Mouse (Mus musculus) urinary bladder, postnatal 0 days (tissue): ENCODE data around the gene Taar7b. TPM values are rescaled to one million over a fixed set of nuclear protein-coding genes. Genes with fewer than 3 reads are reported as not detected.

Experiments
- polyA plus RNA-seq: library from polyadenylated mRNA; unstranded; fragments of >200 nt; fragmentation: Nextera tagmentation; extraction: Ambion mirVana; gene quantifications from 2 replicates; pipeline ENCODE4 v1.2.1, GENCODE M21; 2015

Taar7b gene
- polyA plus RNA-seq: not detected in 2 replicates

GRCm38 (mm10) chr10:23999639-24000038, at the start of gene Taar7b:
Gene Taar7b, plus strand, starts transcription at chr10:23999939.

GRCm38 (mm10) chr10:23960444-23960915, 39.3 kb upstream of the Taar7b start, which contains the start of gene Taar4:
Gene Taar4, plus strand, starts transcription at chr10:23960494.

GRCm38 (mm10) chr10:23970656-23971165, 29.0 kb upstream of the Taar7b start, which contains the start of gene Taar5:
Gene Taar5, plus strand, starts transcription at chr10:23970706.

GRCm38 (mm10) chr10:23985546-23985945, 14.2 kb upstream of the Taar7b start, which contains the start of gene Taar6:
Gene Taar6, minus strand, starts transcription at chr10:23985646.

GRCm38 (mm10) chr10:23993381-23993780, 6.4 kb upstream of the Taar7b start, which contains the start of gene Taar7a:
Gene Taar7a, minus strand, starts transcription at chr10:23993481.

GRCm38 (mm10) chr10:24026922-24027321, 27.2 kb downstream of the Taar7b start, which contains the start of gene Taar7d:
Gene Taar7d, plus strand, starts transcription at chr10:24027222.

GRCm38 (mm10) chr10:24037314-24037713, 37.6 kb downstream of the Taar7b start, which contains the start of gene Taar7e:
Gene Taar7e, plus strand, starts transcription at chr10:24037614.

GRCm38 (mm10) chr10:24049210-24049609, 49.5 kb downstream of the Taar7b start, which contains the start of gene Taar7f:
Gene Taar7f, plus strand, starts transcription at chr10:24049510.

Other genes with a start within 250 kb of the Taar7b start
- 153 and 155 TPM in 2 replicates for gene Rps12, start 212.7 kb upstream of the Taar7b start, polyA plus RNA-seq
- gene Slc18b1, start 203.0 kb upstream of the Taar7b start, polyA plus RNA-seq: 17.7 and 30.9 TPM in 2 replicates
- 0.19 and 0.26 TPM in 2 replicates for gene Vnn3, start 148.5 kb upstream of the Taar7b start, polyA plus RNA-seq
- 1.3 and 2.5 TPM in 2 replicates for gene Vnn1, start 105.3 kb upstream of the Taar7b start, polyA plus RNA-seq
- gene Taar1, start 79.6 kb upstream of the Taar7b start, polyA plus RNA-seq: not detected in 2 replicates
- not detected in 2 replicates for gene Taar2, start 61.4 kb upstream of the Taar7b start, polyA plus RNA-seq
- gene Taar3, start 50.4 kb upstream of the Taar7b start, polyA plus RNA-seq: not detected in 2 replicates
- not detected in 2 replicates for gene Taar4, start 39.4 kb upstream of the Taar7b start, polyA plus RNA-seq
- not detected in 2 replicates for gene Taar5, start 29.2 kb upstream of the Taar7b start, polyA plus RNA-seq
- gene Taar6, start 14.3 kb upstream of the Taar7b start, polyA plus RNA-seq: not detected in 2 replicates
- gene Taar7a, start 6.5 kb upstream of the Taar7b start, polyA plus RNA-seq: not detected in 2 replicates
- gene Taar7d, start 27.3 kb downstream of the Taar7b start, polyA plus RNA-seq: not detected in 2 replicates
- gene Taar7e, start 37.7 kb downstream of the Taar7b start, polyA plus RNA-seq: not detected in 2 replicates
- not detected in 2 replicates for gene Taar7f, start 49.6 kb downstream of the Taar7b start, polyA plus RNA-seq
- not detected in 2 replicates for gene Taar8a, start 76.6 kb downstream of the Taar7b start, polyA plus RNA-seq
- gene Taar8b, start 92.4 kb downstream of the Taar7b start, polyA plus RNA-seq: not detected in 2 replicates
- not detected in 2 replicates for gene Taar8c, start 102.0 kb downstream of the Taar7b start, polyA plus RNA-seq
- gene Taar9, start 109.6 kb downstream of the Taar7b start, polyA plus RNA-seq: not detected in 2 replicates
- gene Stx7, start 149.4 kb downstream of the Taar7b start, polyA plus RNA-seq: 74.7 and 89.6 TPM in 2 replicates
- 7.4 and 7.9 TPM in 2 replicates for gene Moxd1, start 223.6 kb downstream of the Taar7b start, polyA plus RNA-seq